Mouse (Mus musculus): ENCODE results near the gene Slc7a10.

The Slc7a10 gene

GRCm38 (mm10) chr7:35185889-35186569 is at the start of gene Slc7a10:
TSS of gene Slc7a10 (plus strand) at chr7:35186385.
- DNase-seq, result no peak

- DNase-seq, result no peak
Observed at GRCm38 (mm10) chr7:35137524-35137923, 48.7 kb upstream of the Slc7a10 start.

GRCm38 (mm10) chr7:35138481-35138880 is 47.7 kb upstream of the Slc7a10 start:
- no peak for DNase-seq

GRCm38 (mm10) chr7:35139880-35140279 is 46.3 kb upstream of the Slc7a10 start:
- no peak for DNase-seq

GRCm38 (mm10) chr7:35141519-35141918 is 44.7 kb upstream of the Slc7a10 start:
- no peak for DNase-seq

- DNase-seq, result no peak
Observed at GRCm38 (mm10) chr7:35142522-35142921, 43.7 kb upstream of the Slc7a10 start.

GRCm38 (mm10) chr7:35143864-35144618 is 42.1 kb upstream of the Slc7a10 start:
- no peak for DNase-seq

- no peak for DNase-seq
Observed at GRCm38 (mm10) chr7:35145068-35145467, 41.1 kb upstream of the Slc7a10 start.

- DNase-seq, result no peak
Observed at GRCm38 (mm10) chr7:35146269-35146668, 39.9 kb upstream of the Slc7a10 start.

- no peak for DNase-seq
Observed at GRCm38 (mm10) chr7:35149616-35150433, 36.4 kb upstream of the Slc7a10 start.

GRCm38 (mm10) chr7:35150860-35151259 is 35.3 kb upstream of the Slc7a10 start:
- DNase-seq, result no peak

GRCm38 (mm10) chr7:35154449-35154848 is 31.7 kb upstream of the Slc7a10 start:
- no peak for DNase-seq

- DNase-seq, result no peak
Observed at GRCm38 (mm10) chr7:35156561-35157477, 29.4 kb upstream of the Slc7a10 start.

- no peak for DNase-seq
Observed at GRCm38 (mm10) chr7:35157512-35157911, 28.7 kb upstream of the Slc7a10 start.

GRCm38 (mm10) chr7:35162443-35162842 is 23.7 kb upstream of the Slc7a10 start:
- DNase-seq, result no peak

GRCm38 (mm10) chr7:35163600-35163999 is 22.6 kb upstream of the Slc7a10 start:
- DNase-seq, result no peak

- DNase-seq, result no peak
Observed at GRCm38 (mm10) chr7:35164131-35164530, 22.1 kb upstream of the Slc7a10 start.

- DNase-seq, result no peak
Observed at GRCm38 (mm10) chr7:35166988-35167387, 19.2 kb upstream of the Slc7a10 start.

- no peak for DNase-seq
Observed at GRCm38 (mm10) chr7:35167925-35168324, 18.3 kb upstream of the Slc7a10 start.

GRCm38 (mm10) chr7:35169341-35169740 is 16.8 kb upstream of the Slc7a10 start:
- peak; percentile 67 for DNase-seq

GRCm38 (mm10) chr7:35171867-35172382 is 14.3 kb upstream of the Slc7a10 start:
- peak; percentile 59 for DNase-seq

- no peak for DNase-seq
Observed at GRCm38 (mm10) chr7:35172519-35172918, 13.7 kb upstream of the Slc7a10 start.
